Mouse (Mus musculus) macrophage (primary cell): ENCODE results near the gene Cdc14a. TPM values are rescaled to one million over a fixed set of nuclear protein-coding genes. Genes with fewer than 3 reads are reported as not detected.

Source experiments
- H3K27ac ChIP-seq: fragments of 350-480 bp; formaldehyde crosslinking; 2 replicates; pipeline ENCODE4 v1.9.0; 2021
- H3K36me3 ChIP-seq: fragments of 350-480 bp; formaldehyde crosslinking; 2 replicates; pipeline ENCODE4 v1.9.0; 2021; ENCODE audit errors: inconsistent target
- H3K4me3 ChIP-seq: fragments of 350-480 bp; formaldehyde crosslinking; 2 replicates; pipeline ENCODE4 v1.9.0; 2021; ENCODE audit errors: inconsistent target
- H3K79me2 ChIP-seq: fragments of 350-480 bp; formaldehyde crosslinking; 2 replicates; pipeline ENCODE4 v1.9.0; 2021; ENCODE audit errors: inconsistent target
- WGBS: methylation state at CpG from one replicate; pipeline ENCODE4 v1.1.7; 2026; ENCODE audit warnings: inconsistent platforms; ENCODE audit not compliant: missing documents; 5-methylcytosine and 5-hydroxymethylcytosine counted together
- polyA plus RNA-seq: library from polyadenylated mRNA; stranded (reverse); fragments of 250-400 nt; gene quantifications from 3 replicates; pipeline ENCODE4 v1.2.4, GENCODE M21; 2018; ENCODE audit warnings: inconsistent platforms
- total RNA-seq, 78 experiments: library from RNA; depleted of rRNA; stranded (reverse); fragments of 250-400 nt; gene quantifications; 1 replicate in 9 of 78; 2 replicates in 24 of 78; 3 replicates in 43 of 78; 4 replicates in 2 of 78; pipeline ENCODE4 v1.2.4; 2018; ENCODE audit warnings: inconsistent platforms in 56 of 78

Cdc14a gene
- 100 to 1,000 TPM in 2 of 26 experiments, 10 to 100 TPM in 24; 13.2 to 113 (median 33.5) TPM for total RNA-seq (2018; cell fraction: chromatin; rRNA removed)
- total RNA-seq (2018; cell fraction: cytosol; rRNA removed): 10 to 100 TPM in 1 of 26 experiments, 1 to 10 TPM in 25; 2.3 to 10.3 (median 3.5) TPM
- 10 to 100 TPM; 10.2 to 64.6 (median 16.4) TPM for total RNA-seq (2018; cell fraction: nucleus; rRNA removed)
- polyA plus RNA-seq: 2.0 to 2.2 TPM (median 2.1 TPM) in 3 replicates

DNA sequence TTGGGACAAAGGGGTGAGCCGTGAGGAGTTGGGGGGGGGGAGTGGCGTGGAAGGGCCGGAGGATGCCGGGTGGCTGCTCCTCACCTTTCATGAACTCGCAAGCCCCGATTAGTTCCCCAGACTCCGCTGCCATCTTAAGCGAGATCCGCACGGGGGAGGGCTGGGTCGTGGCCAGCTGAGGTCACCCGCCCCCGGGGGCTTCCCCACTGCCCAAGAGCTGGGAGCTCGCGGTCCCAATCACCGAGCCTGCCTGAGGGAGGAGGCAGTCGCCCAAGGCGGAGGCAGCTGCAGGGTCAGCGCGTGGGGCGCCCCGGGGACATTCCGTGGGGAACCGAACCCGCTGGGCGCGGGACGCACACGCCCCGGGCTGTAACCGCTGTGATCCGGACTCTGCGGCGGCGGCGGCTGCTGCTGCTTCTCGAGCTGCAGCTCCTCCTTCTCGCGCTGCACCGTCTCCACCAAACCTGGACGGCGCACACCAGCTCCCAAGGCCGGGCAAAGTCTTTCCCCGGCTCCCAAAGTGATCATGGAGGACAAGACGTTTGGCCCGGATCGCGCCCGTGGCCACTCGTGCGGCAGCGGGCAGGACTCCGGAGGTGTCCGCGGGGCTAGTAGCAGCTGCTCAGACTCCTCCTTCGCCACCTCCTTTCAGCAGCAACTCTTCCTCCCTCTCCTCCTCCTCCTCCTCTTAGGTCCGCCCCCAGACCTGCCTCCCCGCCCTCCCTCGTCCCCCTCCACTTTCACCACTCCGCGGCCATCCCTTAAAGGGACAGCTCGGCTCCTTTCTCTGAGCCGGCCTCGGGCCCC lies at the start of gene Cdc14a:
Gene Cdc14a, minus strand, starts transcription at position 680 of the 807 bp plus-strand sequence.
- no peaks in the 10 kb centered on the region for H3K36me3 ChIP-seq
- peak within 1 kb of the TSS; percentile 82 for H3K4me3 ChIP-seq
- under 1% methylated on average over 49 of the region's 64 CpGs for WGBS
- no peaks in the 10 kb centered on the region for H3K79me2 ChIP-seq
- H3K27ac ChIP-seq: peak within 1 kb of the TSS; percentile 37

- H3K36me3 ChIP-seq: no peaks in the 10 kb centered on the region
- H3K79me2 ChIP-seq: no peaks in the 10 kb centered on the region
- no peak overlapping the region for H3K27ac ChIP-seq
- H3K4me3 ChIP-seq: no peak overlapping the region
- WGBS: 26% methylated on average over 12 of the region's 12 CpGs
These were observed 41.9 kb upstream of the Cdc14a start for GRCm38 (mm10) chr3:116465709-116466108.

- WGBS: 92% methylated on average over 2 of the region's 2 CpGs
- H3K4me3 ChIP-seq: no peak overlapping the region
- H3K79me2 ChIP-seq: no peaks in the 10 kb centered on the region
- H3K27ac ChIP-seq: no peak overlapping the region
- H3K36me3 ChIP-seq: no peaks in the 10 kb centered on the region
These were observed 40.5 kb upstream of the Cdc14a start for GRCm38 (mm10) chr3:116464318-116464717.

- Histone ChIP-seq H3K27ac (no peak overlapping the region), H3K36me3 (no peaks in the 10 kb centered on the region), H3K4me3 (no peak overlapping the region), H3K79me2 (no peaks in the 10 kb centered on the region)
- 92% methylated on average over 4 of the region's 4 CpGs for WGBS
These were observed 37.2 kb upstream of the Cdc14a start for GRCm38 (mm10) chr3:116461053-116461452.

DNA sequence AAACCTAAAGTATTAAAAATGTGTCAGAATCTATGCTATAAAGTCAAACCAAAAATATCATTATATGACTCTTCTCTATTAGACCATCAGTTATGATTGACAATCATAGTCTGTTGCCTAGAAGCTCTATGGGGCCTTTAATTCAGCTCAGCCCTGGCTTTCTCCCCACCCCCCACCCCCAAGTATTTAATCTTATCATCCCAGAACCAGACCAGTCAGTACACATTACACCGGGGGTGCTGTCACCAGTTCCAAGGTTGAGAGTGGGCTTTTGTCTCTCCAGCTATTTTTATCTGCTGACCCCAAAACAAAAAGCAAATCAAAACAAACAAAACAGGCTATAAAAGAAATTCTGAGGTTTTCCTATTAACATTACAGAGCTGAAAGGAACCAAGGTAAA lies 30.7 kb upstream of the Cdc14a start:
- 67% methylated on average over 1 of the region's 1 CpGs for WGBS

DNA sequence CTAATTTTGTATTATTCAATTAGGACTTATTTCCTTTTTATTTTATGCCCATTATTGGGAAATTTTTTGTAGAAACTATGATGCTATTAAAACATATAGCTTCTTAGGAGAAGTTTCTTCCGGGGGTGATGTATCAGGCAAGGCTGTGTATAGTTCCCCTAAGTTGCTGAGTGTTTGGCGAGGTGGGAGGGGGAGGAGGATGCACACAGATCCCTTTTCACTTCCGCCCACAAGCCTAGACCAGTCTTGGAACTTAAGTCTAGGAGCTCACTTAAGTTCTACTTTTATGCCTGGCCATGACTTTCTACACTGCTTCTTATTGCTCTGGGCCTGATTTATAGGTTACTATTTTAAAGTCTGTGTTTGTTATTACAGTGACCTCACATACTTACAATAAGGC lies 26.9 kb upstream of the Cdc14a start:
- WGBS: 10% methylated on average over 3 of the region's 3 CpGs
- no peak overlapping the region for H3K27ac ChIP-seq
- H3K4me3 ChIP-seq: no peak overlapping the region
- no peaks in the 10 kb centered on the region for H3K36me3 ChIP-seq
- H3K79me2 ChIP-seq: no peaks in the 10 kb centered on the region

More for the DNA sequence above, 30.7 kb upstream of the Cdc14a start:
- Histone ChIP-seq H3K36me3 (no peaks in the 10 kb centered on the region), H3K79me2 (no peaks in the 10 kb centered on the region), H3K4me3 (no peak overlapping the region), H3K27ac (no peak overlapping the region)

DNA sequence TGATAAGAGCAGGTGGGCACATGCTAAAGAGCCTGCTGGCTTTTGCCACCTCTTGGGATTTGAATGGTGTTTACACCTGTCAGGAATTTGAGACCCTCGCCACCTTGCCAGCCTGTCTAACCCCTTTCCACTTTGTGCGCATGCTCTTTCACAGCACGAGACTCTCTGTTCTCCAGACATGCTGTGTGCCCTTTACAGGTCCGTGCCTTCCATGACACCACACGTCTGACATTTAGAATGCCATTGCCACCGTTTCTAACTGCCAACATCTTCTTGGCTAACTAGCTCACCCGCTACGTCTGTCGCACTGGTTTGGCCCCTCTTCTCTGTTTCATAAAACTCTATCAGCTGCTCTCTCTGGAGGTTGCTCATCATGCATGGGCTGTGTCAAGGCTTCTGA lies 20.5 kb upstream of the Cdc14a start:
- 92% methylated on average over 9 of the region's 9 CpGs for WGBS

DNA sequence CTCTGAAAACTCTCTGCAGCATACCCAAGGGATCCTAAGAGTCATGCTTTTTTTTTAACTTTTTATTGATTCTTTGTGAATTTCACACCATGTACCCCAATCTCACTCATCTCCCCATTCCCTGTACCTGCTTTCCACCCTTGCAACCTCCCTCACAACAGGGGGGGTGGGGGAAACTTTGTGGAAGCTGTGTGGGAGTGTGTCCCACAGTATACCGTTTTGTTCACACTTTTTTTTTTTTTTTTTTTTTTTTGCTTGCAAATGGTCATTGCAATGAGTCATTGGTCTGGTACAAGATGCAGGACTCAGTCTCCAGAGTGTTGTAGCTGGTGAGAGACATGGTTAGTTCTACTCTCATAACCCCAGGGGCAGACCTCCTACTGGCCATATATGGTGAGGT lies 19.0 kb upstream of the Cdc14a start:
- H3K79me2 ChIP-seq: no peaks in the 10 kb centered on the region
- WGBS: no CpG with 5 or more reads among the region's 1 CpGs
- H3K36me3 ChIP-seq: no peaks in the 10 kb centered on the region
- H3K4me3 ChIP-seq: no peak overlapping the region
- H3K27ac ChIP-seq: no peak overlapping the region

More for the DNA sequence above, 20.5 kb upstream of the Cdc14a start:
- no peaks in the 10 kb centered on the region for H3K36me3 ChIP-seq
- no peak overlapping the region for H3K4me3 ChIP-seq
- no peak overlapping the region for H3K27ac ChIP-seq
- H3K79me2 ChIP-seq: no peaks in the 10 kb centered on the region

GRCm38 (mm10) chr3:116441518-116442205 lies 17.8 kb upstream of the Cdc14a start:
- 96% methylated on average over 15 of the region's 15 CpGs for WGBS
- no peak overlapping the region for H3K27ac ChIP-seq
- H3K4me3 ChIP-seq: no peak overlapping the region
- H3K36me3 ChIP-seq: no peaks in the 10 kb centered on the region
- no peaks in the 10 kb centered on the region for H3K79me2 ChIP-seq

- 7% methylated on average over 8 of the region's 8 CpGs for WGBS
- Histone ChIP-seq H3K27ac (no peak overlapping the region), H3K4me3 (no peak overlapping the region), H3K79me2 (no peaks in the 10 kb centered on the region), H3K36me3 (no peaks in the 10 kb centered on the region)
These were observed 16.5 kb upstream of the Cdc14a start for GRCm38 (mm10) chr3:116440066-116440997.

GRCm38 (mm10) chr3:116436811-116437601 lies 13.2 kb upstream of the Cdc14a start:
- Histone ChIP-seq H3K36me3 (no peaks in the 10 kb centered on the region), H3K79me2 (no peaks in the 10 kb centered on the region), H3K4me3 (no peak overlapping the region; the same call in 1 of the 2 replicates), H3K27ac (peak overlapping the region; percentile 7; the same call in 1 of the 2 replicates)
- 58% methylated on average over 9 of the region's 9 CpGs for WGBS

DNA sequence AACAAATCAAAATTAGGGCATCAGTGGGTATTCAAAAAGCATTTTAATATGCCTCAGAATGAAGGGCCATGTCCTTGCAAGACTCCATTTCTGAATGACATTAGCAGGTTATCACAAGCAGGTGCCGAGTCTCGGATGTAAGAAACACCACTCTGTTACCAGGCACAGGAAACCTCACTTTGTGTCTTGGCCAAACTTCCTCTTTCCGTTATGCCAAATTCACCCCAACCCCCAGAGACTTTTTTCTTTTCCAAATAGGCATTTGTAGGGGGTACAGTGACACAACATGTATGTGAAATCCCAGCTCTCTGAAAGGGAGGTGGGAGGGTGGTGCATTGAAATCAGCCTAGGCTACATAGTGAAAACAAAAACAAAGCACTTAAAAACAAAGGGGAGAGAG lies 12.3 kb upstream of the Cdc14a start:
- Histone ChIP-seq H3K36me3 (no peaks in the 10 kb centered on the region), H3K4me3 (no peak overlapping the region), H3K79me2 (no peaks in the 10 kb centered on the region), H3K27ac (no peak overlapping the region)
- WGBS: 15% methylated on average over 3 of the region's 3 CpGs

DNA sequence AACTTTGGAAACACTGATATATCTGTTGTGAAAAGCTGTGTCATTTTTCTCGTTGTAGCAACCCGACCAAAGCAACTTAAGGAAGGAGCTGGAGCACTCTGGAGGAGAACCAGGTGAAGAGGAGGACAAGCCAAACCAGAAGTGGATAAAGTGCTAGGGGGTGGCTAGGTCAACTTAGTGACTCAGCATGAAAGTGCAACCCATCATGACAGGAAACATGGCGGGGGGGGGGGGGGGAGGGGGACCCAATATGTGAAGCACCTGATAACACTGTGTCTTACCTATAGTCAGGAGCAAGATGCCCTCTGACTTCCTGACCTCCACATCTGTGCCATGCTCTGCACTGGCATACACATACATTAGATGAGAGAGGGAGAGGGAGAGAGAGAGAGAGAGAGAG lies 10.9 kb upstream of the Cdc14a start:
- H3K27ac ChIP-seq: no peak overlapping the region
- H3K36me3 ChIP-seq: no peaks in the 10 kb centered on the region
- no peak overlapping the region for H3K4me3 ChIP-seq
- 26% methylated on average over 3 of the region's 3 CpGs for WGBS
- H3K79me2 ChIP-seq: no peaks in the 10 kb centered on the region
